Mouse (Mus musculus) right cerebral cortex, postnatal 25 days (tissue): ENCODE data around the gene Pitpnm3.
A peak's percentile ranks its signal among the peaks of the same experiment; 100 is the strongest.

Experiments
- DNase-seq: peaks from one replicate; pipeline ENCODE4 v3.0.0; 2022

Gene Pitpnm3

GRCm38 (mm10) chr11:72049171-72049759 is 86.3 kb downstream of the Pitpnm3 start:
- no peak for DNase-seq

- no peak for DNase-seq
Observed at GRCm38 (mm10) chr11:72048730-72049129, 86.8 kb downstream of the Pitpnm3 start.

GRCm38 (mm10) chr11:72044231-72044630 is 91.3 kb downstream of the Pitpnm3 start:
- no peak for DNase-seq

DNA sequence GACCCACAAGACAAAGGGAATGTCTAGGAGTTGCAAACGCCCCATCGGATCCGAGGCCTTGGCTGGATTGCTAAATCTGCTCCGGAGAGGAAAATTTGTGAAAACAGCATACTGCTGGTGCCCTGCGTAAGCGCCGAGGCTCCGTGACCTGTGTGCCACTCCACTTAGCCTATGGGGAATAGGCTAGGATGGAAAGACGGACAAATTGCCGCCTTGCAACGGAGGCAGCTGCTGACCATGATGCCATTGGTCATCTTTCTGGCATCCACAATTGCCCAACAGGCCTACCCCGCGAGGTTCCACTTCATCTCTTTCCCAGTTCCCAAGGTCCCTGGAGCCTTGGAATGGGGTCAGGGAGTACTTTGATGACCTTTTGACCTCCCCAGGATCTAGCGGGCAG is 92.9 kb downstream of the Pitpnm3 start:
- no peak for DNase-seq

DNA sequence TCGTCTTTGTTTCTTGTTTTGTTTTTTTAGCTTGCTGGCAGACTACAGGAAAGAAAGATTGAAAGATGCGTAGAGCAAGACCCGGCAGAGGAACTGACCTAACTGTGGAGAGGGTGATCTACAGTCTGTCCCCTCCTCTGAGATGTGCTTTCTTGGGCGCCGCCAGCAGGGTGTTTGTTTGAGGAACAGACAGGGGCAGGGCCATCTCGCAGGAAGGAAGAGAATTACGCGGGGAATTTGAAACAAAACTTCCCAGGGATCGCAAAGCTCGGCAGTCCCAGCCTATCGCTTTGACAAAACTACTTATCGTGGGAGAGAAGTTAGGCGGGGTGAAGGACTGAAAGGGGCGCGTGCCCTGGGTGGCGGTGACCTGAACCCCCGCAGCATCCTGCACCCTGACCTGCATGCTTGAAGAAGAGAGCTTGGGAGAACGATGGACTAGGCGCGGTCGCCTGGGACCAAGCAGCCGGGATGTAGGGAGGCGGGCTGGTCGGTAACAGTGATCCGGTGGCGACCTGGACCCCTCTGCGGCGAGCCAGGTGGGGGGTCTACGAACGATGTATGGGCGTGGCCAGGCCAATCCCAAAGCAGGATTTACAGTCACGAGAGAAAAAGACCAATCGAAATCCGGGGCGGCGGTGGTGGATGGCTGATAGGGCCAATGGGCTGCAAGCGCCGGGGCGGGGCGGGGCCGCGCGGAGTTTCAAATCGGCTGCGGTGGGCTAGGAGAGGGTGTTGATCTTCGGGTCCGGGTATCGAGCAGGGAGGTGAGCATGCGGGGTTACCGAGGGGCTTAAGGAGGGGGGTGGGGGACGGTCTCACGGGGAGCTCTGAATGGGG is 93.6 kb downstream of the Pitpnm3 start, which contains the start of gene Pimreg:
TSS of gene Pimreg (plus strand) at position 265 of the 840 bp plus-strand sequence.
- peak; percentile 80 for DNase-seq

DNA sequence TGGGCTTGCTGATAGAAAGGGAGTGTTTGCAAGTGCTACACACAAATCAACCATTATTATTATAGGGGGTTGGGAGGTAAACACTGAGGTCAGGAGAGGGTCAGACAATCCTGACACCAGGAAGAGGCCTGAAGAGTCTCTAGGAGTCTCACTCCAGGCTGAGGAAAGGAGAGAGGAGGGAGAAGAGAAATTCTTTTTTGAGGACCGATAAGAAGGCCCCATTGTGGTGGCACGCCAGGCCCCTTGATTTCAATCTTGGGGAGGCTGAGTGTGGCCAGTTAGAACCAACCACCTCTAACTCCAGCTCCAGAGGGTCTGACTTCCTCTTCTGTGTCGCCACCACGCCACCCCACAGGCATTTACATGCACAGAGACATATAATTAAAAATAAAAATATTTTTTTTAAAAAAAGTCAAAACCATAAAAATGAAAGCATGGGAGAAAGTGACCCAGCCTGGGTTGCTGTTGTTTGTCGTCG is 94.2 kb downstream of the Pitpnm3 start:
- no peak for DNase-seq

- DNase-seq = no peak
Observed at GRCm38 (mm10) chr11:72039599-72040386, 95.8 kb downstream of the Pitpnm3 start.

DNA sequence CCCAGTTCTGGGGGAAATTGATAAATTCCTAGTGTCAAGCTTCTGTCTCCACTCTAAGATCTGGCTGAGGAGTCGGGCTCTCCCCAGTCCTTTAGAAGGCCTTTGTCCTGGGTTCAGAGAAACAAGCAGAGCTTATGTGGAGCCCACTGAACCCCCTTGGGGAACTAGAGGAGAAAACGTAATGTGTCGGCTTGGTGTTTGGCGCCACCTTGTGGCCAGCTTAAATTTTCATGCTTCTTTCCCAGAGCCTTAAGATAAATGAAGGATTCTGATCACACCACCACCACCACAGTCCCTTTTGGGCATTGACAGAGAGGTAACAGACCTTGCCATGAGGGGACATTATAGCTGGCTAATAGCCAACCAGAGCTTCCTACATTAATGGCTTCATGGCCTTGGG is 97.6 kb downstream of the Pitpnm3 start:
- DNase-seq = peak; percentile 71

- no peak for DNase-seq
Observed at GRCm38 (mm10) chr11:72037409-72037808, 98.2 kb downstream of the Pitpnm3 start, which contains the start of gene Aipl1. Gene Aipl1, minus strand, starts transcription at chr11:72037509.

DNA sequence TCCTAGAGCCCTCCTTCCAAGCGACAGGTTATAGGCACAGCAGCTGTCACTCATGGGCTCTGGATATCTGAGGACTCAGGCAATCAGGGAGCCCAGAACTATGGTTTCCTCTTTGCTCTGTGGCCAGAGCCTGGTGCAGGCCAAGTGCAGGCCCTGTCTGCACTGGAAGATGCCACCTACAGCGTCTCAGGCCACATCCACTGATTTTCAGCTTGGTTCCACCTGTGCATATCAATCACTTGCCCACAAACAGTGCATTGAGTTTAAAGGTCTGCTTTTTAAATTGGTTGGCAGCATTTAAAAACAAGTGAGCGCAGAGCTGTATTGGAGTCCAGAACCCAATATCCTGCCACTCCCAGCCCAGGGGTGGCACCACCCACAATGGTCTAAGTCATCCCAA is 103.0 kb downstream of the Pitpnm3 start:
- no peak for DNase-seq

DNA sequence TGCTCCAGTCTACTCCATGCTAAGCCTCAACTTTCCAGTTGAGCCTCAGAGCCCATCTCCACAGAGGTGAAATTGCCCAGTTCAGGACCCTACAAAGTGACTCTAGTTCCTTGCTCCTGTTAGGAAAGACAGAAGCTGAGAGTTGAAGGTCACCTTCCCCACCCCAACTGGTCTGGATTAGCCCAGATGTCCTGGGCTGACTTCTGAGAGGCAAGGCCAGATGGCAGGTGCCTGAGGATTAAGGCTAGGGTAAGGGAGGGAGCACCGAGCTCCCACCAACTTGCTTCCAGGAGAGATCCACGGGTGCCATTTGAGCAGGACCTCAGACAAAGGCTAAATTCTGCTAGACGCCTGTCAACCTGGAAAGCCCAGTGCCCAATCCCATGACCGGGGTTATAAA is 103.5 kb downstream of the Pitpnm3 start:
- no peak for DNase-seq

GRCm38 (mm10) chr11:72031353-72031752 is 104.2 kb downstream of the Pitpnm3 start:
- no peak for DNase-seq

- no peak for DNase-seq
Observed at GRCm38 (mm10) chr11:72029143-72029542, 106.4 kb downstream of the Pitpnm3 start.

- DNase-seq = no peak
Observed at GRCm38 (mm10) chr11:72027836-72028235, 107.7 kb downstream of the Pitpnm3 start.

- DNase-seq = no peak
Observed at GRCm38 (mm10) chr11:72026516-72026915, 109.1 kb downstream of the Pitpnm3 start.

- no peak for DNase-seq
Observed at GRCm38 (mm10) chr11:72025843-72026242, 109.7 kb downstream of the Pitpnm3 start.

GRCm38 (mm10) chr11:72024193-72024781 is 111.3 kb downstream of the Pitpnm3 start:
- peak; percentile 54 for DNase-seq

GRCm38 (mm10) chr11:72023581-72023980 is 112.0 kb downstream of the Pitpnm3 start:
- no peak for DNase-seq

GRCm38 (mm10) chr11:72022827-72023226 is 112.8 kb downstream of the Pitpnm3 start:
- DNase-seq = no peak

DNA sequence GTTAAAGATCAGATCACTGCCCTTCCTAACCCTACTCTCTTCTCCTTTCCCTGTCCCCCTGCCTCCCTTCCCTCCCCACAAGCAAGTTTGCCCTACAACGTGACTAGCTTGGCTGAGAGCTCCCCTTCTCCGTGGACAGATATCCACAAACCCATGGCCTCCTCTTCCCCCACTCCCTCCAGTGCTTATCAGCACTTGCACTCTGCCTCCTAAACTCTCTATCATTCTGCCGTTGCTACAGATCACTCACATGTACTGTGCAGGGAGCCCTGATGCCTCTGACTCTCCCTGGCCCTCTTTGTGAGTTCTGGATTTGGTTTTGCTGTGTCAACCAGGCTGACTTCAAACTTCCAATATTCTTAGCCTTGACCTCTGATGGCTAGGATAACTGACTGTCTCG is 114.6 kb downstream of the Pitpnm3 start:
- no peak for DNase-seq

DNA sequence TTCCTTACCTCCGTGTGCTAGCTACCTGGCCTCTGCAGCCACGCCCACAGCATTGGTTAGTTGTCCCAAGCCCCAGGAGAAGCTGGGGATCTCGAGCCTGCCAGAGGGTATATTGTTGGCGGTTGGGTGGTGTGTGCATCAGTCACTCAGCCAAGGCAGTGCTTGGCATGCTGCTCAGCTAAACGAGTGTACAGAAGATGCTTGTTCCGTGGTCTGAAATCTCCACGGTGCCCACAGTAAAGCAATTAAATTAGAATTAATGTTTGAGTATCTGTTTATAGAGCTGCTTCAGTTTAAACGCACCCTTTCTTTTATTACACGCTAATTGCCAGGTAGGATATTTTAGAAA is 118.4 kb downstream of the Pitpnm3 start:
- DNase-seq = no peak

DNA sequence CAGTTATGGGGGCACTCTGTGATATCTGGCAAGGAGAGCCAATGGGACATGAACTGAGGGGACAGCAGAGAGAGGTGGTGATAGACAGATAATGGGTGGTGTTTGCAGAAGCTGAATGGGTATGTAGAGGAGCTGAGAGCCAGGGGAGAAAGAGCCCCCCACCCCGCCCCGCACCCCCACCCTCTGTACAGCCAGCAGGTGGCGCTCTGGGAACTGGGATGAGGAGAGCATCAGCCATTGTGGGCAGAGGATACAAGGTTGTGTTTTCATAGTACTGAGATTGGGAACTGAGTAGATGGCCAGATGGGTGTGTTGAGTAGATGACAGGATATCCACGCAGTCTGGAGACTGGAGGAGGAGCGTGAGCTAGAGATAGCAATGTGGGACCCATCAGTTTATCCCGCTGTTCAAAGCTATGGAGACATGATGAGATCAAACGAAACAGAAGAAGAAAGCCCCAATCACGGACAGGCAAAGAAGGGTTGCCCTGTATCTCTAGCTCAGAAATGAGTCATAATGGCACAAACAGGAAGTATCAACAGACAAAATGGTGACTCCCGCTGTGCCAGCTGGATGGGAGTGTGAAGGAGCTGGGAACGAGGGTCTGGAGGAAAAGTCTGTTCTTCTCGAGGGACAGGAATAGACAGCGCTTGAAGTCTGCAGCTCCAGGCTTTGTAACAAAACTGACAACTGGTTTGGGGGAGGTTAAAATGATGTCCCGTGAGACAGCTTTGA is 118.9 kb downstream of the Pitpnm3 start:
- DNase-seq = no peak
